Mouse (Mus musculus) liver, postnatal 0 days (tissue): ENCODE data around the gene Tnfsfm13. TPM values are rescaled to one million over a fixed set of nuclear protein-coding genes. Genes with fewer than 3 reads are reported as not detected.

Source experiments
- ATAC-seq: fragments of 200-750 bp; cut with Nextera tagmentation; 2 replicates; pipeline ENCODE4 v1.8.0; 2017; ENCODE audit warnings: mild to moderate bottlenecking, moderate library complexity
- DNase-seq: peaks from one replicate; pipeline ENCODE4 v3.0.0-alpha.2; 2016
- H3K27ac ChIP-seq: fragments of 300-500 bp; sonication (generic); 2 replicates; pipeline ENCODE4 v1.5.1; 2014; ENCODE audit warnings: antibody characterized with exemption, moderate library complexity, mild to moderate bottlenecking, low read depth
- H3K27me3 ChIP-seq: fragments of 300-500 bp; sonication (generic); 2 replicates; pipeline ENCODE4 v1.6.1; 2014; ENCODE audit warnings: low read length, control low read depth, mixed read lengths; ENCODE audit not compliant: insufficient read depth
- H3K36me3 ChIP-seq: fragments of 300-500 bp; sonication (generic); replicated peaks from 2 replicates; pipeline ENCODE4 v1.6.1; 2014; ENCODE audit warnings: mild to moderate bottlenecking, control low read depth, low read length, moderate library complexity, mixed read lengths; ENCODE audit not compliant: insufficient read depth
- H3K4me1 ChIP-seq: fragments of 300-500 bp; sonication (generic); 2 replicates; pipeline ENCODE4 v1.6.1; 2014; ENCODE audit warnings: antibody characterized with exemption, mild to moderate bottlenecking, control low read depth; ENCODE audit not compliant: insufficient read depth
- H3K4me2 ChIP-seq: fragments of 300-500 bp; sonication (generic); 2 replicates; pipeline ENCODE4 v1.6.1; 2014; ENCODE audit warnings: low read depth, mild to moderate bottlenecking, low read length, moderate library complexity, mixed read lengths
- H3K4me3 ChIP-seq: fragments of 300-500 bp; sonication (generic); 2 replicates; pipeline ENCODE4 v1.5.1; 2014; ENCODE audit warnings: low read depth, low read length
- H3K9ac ChIP-seq: fragments of 300-500 bp; sonication (generic); replicated peaks from 2 replicates; pipeline ENCODE4 v1.6.1; 2014; ENCODE audit warnings: mild to moderate bottlenecking, moderate library complexity
- H3K9me3 ChIP-seq: fragments of 300-500 bp; sonication (generic); 2 replicates; pipeline ENCODE4 v1.6.1; 2016; ENCODE audit warnings: mild to moderate bottlenecking, control low read depth, low read length, mixed read lengths
- CTCF ChIP-seq: sonication (generic); IDR thresholded peaks from 2 replicates; pipeline ENCODE4 v1.5.1; 2016; ENCODE audit warnings: antibody characterized with exemption, low read depth
- EP300 ChIP-seq: IDR thresholded peaks from 2 replicates; pipeline ENCODE4 v1.6.1; 2016; ENCODE audit warnings: antibody characterized with exemption, low read depth, mild to moderate bottlenecking
- WGBS: fragments of 180-500 bp; shearing (Covaris S2); extraction: QIAGEN DNeasy Blood & Tissue Kit; methylation state at CpG from one replicate; pipeline ENCODE4 v1.1.7; 2014; ENCODE audit not compliant: insufficient replicate concordance; 5-methylcytosine and 5-hydroxymethylcytosine counted together
- polyA plus RNA-seq: library from polyadenylated mRNA; unstranded; fragments of >200 nt; fragmentation: Nextera tagmentation; extraction: Ambion mirVana; gene quantifications from 2 replicates; pipeline ENCODE4 v1.2.1, GENCODE M21; 2015

Tnfsfm13 gene
- polyA plus RNA-seq, 1 experiment from 2014 or later: 1.4 TPM

- Histone ChIP-seq H3K4me2 (no peak overlapping the region), H3K9me3 (no peaks in the 10 kb centered on the region), H3K36me3 (no peaks in the 10 kb centered on the region), H3K27ac (no peak overlapping the region), H3K9ac (no peak overlapping the region), H3K27me3 (no peaks in the 10 kb centered on the region), H3K4me3 (no peak overlapping the region), H3K4me1 (peaks cover 10% of the 10 kb centered on the region)
- no peak for TF ChIP-seq CTCF
- no peak for TF ChIP-seq EP300
- WGBS: 16% methylated on average over 1 of the region's 1 CpGs
- no peak for DNase-seq
- ATAC-seq: no peak
Measured at GRCm38 (mm10) chr11:69699595-69699994, 3.7 kb upstream of the Tnfsfm13 start.

- no peak overlapping the region for H3K27ac ChIP-seq
- no peak overlapping the region for H3K9ac ChIP-seq
- no peaks in the 10 kb centered on the region for H3K27me3 ChIP-seq
- H3K4me2 ChIP-seq: no peak overlapping the region
- ATAC-seq: no peak
- TF ChIP-seq CTCF (peak; percentile 46), EP300 (no peak)
- peaks cover 10% of the 10 kb centered on the region for H3K4me1 ChIP-seq
- H3K9me3 ChIP-seq: no peaks in the 10 kb centered on the region
- no peak for DNase-seq
- 66% methylated on average over 5 of the region's 5 CpGs for WGBS
- no peaks in the 10 kb centered on the region for H3K36me3 ChIP-seq
- no peak overlapping the region for H3K4me3 ChIP-seq
Measured at GRCm38 (mm10) chr11:69698574-69698973, 2.7 kb upstream of the Tnfsfm13 start.

GRCm38 (mm10) chr11:69697396-69697795 is 1.5 kb upstream of the Tnfsfm13 start:
- Histone ChIP-seq H3K9me3 (no peaks in the 10 kb centered on the region), H3K4me2 (no peak overlapping the region), H3K27ac (no peak overlapping the region), H3K4me3 (no peak overlapping the region), H3K27me3 (no peaks in the 10 kb centered on the region), H3K4me1 (peaks cover 17% of the 10 kb centered on the region), H3K36me3 (no peaks in the 10 kb centered on the region), H3K9ac (no peak overlapping the region)
- DNase-seq (no peak), ATAC-seq (no peak)
- WGBS: 72% methylated on average over 3 of the region's 3 CpGs
- TF ChIP-seq EP300 (no peak), CTCF (no peak)

GRCm38 (mm10) chr11:69695046-69695360 is 895 bp downstream of the Tnfsfm13 start:
- H3K9me3 ChIP-seq: no peaks in the 10 kb centered on the region
- H3K36me3 ChIP-seq: no peaks in the 10 kb centered on the region
- H3K4me2 ChIP-seq: peak overlapping the region; percentile 70
- peak overlapping the region; percentile 50 for H3K4me3 ChIP-seq
- peaks cover 19% of the 10 kb centered on the region for H3K4me1 ChIP-seq
- H3K9ac ChIP-seq: peak overlapping the region; percentile 66; the same call in 1 of the 2 replicates
- no peaks in the 10 kb centered on the region for H3K27me3 ChIP-seq
- DNase-seq: no peak
- peak overlapping the region; percentile 73 for H3K27ac ChIP-seq
- TF ChIP-seq CTCF (no peak), EP300 (no peak)
- no peak for ATAC-seq
- 42% methylated on average over 6 of the region's 6 CpGs for WGBS

GRCm38 (mm10) chr11:69693421-69693965 is 2.4 kb downstream of the Tnfsfm13 start:
- Histone ChIP-seq H3K36me3 (no peaks in the 10 kb centered on the region), H3K9ac (0 out of 2 replicates have a peak overlapping the region, but pooled peaks have one; percentile 7), H3K27me3 (no peaks in the 10 kb centered on the region), H3K4me3 (no peak overlapping the region), H3K4me1 (peaks cover 19% of the 10 kb centered on the region), H3K4me2 (no peak overlapping the region), H3K9me3 (no peaks in the 10 kb centered on the region), H3K27ac (peak overlapping the region; percentile 59)
- ATAC-seq: no peak
- DNase-seq: no peak
- no peak for TF ChIP-seq CTCF
- TF ChIP-seq EP300: no peak
- 59% methylated on average over 11 of the region's 11 CpGs for WGBS

GRCm38 (mm10) chr11:69692863-69693262 is 3.0 kb downstream of the Tnfsfm13 start:
- TF ChIP-seq CTCF: no peak
- no peak for TF ChIP-seq EP300
- 69% methylated on average over 6 of the region's 6 CpGs for WGBS
- H3K27ac ChIP-seq: peak overlapping the region; percentile 59
- no peaks in the 10 kb centered on the region for H3K9me3 ChIP-seq
- peaks cover 19% of the 10 kb centered on the region for H3K4me1 ChIP-seq
- ATAC-seq (peak; percentile 86), DNase-seq (no peak)
- H3K4me3 ChIP-seq: no peak overlapping the region
- H3K36me3 ChIP-seq: no peaks in the 10 kb centered on the region
- no peaks in the 10 kb centered on the region for H3K27me3 ChIP-seq
- no peak overlapping the region for H3K4me2 ChIP-seq
- no peak overlapping the region for H3K9ac ChIP-seq
